Mouse (Mus musculus): Measurements from ENCODE around the gene Fam155a.
A peak's percentile ranks its signal among the peaks of the same experiment; 100 is the strongest.

Fam155a gene

GRCm38 (mm10) chr8:9182461-9182860 lies 588.5 kb downstream of the Fam155a start:
- no peak for DNase-seq (ENCODE audit: extremely low spot score)

- DNase-seq (ENCODE audit: extremely low spot score) = no peak
These were observed 590.2 kb downstream of the Fam155a start for GRCm38 (mm10) chr8:9180686-9181315.

DNA sequence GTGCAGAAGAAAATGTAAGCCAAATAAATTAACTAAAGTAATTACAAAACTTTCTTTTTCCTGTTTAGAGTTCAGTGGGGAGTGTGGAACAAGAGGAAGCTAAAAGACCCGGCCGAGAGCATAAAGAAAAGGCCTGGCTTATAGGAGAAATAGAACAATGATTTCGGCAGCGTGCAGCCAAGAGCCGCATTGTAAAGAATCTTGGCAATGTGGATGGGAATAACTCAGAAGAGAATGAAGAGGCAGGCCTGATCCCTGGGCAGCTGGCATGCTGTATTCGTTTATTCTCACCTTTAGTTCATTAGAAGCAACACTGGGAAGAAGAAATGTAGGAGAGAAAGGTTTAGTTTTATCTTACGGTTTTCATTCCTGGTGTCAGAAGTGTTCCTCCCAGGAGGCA lies 594.0 kb downstream of the Fam155a start:
- DNase-seq (ENCODE audit: extremely low spot score) = no peak

DNA sequence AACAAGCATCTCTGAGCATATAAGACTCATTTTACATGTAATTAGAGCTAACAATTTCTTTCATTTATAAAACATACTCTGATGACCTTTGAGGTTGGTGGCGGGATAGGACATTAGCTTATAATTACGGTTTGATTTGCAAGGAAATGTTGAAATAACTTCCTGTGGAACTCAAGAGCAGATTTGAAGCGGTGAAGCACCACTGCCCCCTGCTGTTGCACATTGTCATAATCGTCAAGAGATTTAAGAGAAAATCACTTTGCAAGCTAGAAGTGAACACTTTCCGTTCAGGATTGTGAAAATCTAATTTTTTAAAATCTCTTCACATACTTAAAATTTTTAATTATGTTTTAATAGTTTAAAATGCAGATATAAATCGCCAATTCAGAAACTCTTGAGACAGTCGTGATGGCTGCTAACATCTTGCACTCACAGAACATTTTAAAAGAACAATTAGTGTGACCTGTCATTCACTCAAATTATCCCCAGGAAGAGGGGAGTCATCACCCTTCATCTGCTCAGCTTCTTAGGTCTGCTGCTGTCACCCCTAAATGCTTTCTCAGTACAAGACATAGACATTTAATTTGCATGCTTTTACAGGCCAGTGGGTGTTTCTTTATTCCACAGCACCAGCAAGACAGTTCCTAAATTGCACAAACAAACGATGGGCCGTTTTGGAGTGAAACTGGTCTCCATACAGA lies 595.9 kb downstream of the Fam155a start:
- peak; percentile 67 for DNase-seq (ENCODE audit: extremely low spot score)

DNA sequence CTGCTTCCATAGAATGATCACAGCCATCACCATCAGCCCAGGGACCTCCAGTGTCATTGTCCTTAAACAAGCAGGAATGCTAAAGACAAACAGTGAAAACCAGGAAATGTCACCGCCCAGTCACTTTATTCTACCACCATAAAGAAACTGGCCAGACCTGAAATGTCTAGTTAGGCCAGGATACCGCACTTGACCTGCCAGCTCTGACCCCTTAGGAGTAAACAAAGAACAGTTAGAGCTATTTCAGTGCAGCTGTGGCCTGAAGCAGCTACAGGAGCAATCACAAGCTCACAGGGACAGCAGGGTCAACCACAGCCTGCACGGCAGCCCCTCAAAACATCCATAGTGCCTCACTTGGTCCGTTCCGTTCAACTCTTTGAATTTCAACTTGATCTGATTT lies 599.1 kb downstream of the Fam155a start:
- no peak for DNase-seq (ENCODE audit: extremely low spot score)

GRCm38 (mm10) chr8:9167995-9168394 lies 603.0 kb downstream of the Fam155a start:
- no peak for DNase-seq (ENCODE audit: extremely low spot score)

- no peak for DNase-seq (ENCODE audit: extremely low spot score)
These were observed 609.4 kb downstream of the Fam155a start for GRCm38 (mm10) chr8:9161606-9162005.

- no peak for DNase-seq (ENCODE audit: extremely low spot score)
These were observed 611.6 kb downstream of the Fam155a start for GRCm38 (mm10) chr8:9159322-9159721.

DNA sequence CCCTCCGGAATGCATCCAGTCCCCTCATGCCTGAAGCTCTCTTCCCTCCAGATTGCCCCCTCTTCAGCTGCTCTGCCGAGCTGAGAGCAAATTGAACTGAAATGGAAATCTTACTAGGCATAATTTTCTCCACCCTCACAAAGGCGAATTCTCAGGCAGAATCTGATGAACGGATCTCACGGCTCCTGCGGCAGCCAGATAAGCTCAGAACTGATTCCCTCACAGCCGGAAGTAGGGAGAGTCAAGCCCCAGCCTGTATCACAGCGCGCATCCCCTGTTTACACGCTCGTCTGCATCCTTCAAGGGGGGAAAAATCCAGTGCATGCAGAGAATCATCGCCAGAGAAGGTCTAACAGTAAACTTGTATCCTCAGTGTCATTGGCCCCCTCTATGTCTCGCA lies 612.3 kb downstream of the Fam155a start:
- no peak for DNase-seq (ENCODE audit: extremely low spot score)

- peak; percentile 70 for DNase-seq (ENCODE audit: extremely low spot score)
These were observed 613.7 kb downstream of the Fam155a start for GRCm38 (mm10) chr8:9157141-9157781.

Measured in embryo, embryonic 9.5 days (tissue).